Mouse (Mus musculus) embryonic fibroblast, embryonic 13.5 days (primary cell): ENCODE measurements at regions not wholly inside any gene's neighbourhood (a gene's known extent, or its start where the extent isn't known, plus 50 kb on each side); places are given as distances from the start of the nearest gene placed in this dataset.

Source experiments
- CTCF ChIP-seq: IDR thresholded peaks from 2 replicates; pipeline ENCODE4 v1.5.1; 2011; ENCODE audit warnings: mild to moderate bottlenecking, control low read depth, low read length, moderate library complexity, borderline replicate concordance; ENCODE audit not compliant: insufficient read depth
- POLR2A ChIP-seq: IDR thresholded peaks from 2 replicates; pipeline ENCODE4 v1.6.1; 2011; ENCODE audit warnings: low read depth, mild to moderate bottlenecking, control low read depth, low read length, moderate library complexity

DNA sequence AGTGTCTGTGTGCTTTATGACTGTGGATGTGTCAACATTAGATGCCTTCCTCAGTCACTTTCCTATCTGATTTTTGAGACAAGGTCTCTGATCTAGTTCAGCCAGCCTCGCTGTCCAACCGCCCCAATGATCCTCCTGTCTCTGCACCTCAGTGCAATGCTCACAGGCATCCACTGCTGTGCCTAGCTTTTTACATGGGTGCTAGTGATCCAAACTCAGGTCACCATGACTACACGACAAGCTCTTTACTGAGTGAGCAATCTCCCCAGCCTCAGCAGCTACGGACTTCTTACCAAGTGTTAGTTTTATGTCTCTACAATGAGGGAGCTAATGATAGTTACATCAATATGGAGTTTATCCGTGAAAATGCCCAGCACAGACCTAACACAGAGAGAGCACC lies 77.1 kb upstream of the Ctnnb1 start:
- TF ChIP-seq CTCF, result no peak
- TF ChIP-seq POLR2A, result no peak
